Mouse (Mus musculus) myocyte (in vitro differentiated cells): ENCODE results near the gene Cog1.

ENCODE experiments used
- E2F4 ChIP-seq: IDR thresholded peaks from one replicate; pipeline ENCODE4 v1.6.1; 2011; ENCODE audit warnings: mild to moderate bottlenecking, control low read depth, moderate library complexity; ENCODE audit not compliant: insufficient read depth
- POLR2A ChIP-seq: IDR thresholded peaks from one replicate; pipeline ENCODE4 v1.6.1; 2011; ENCODE audit warnings: low read depth, mild to moderate bottlenecking, control low read depth, moderate library complexity; ENCODE audit not compliant: insufficient read length
- POLR2AphosphoS2 ChIP-seq: IDR thresholded peaks from one replicate; pipeline ENCODE4 v1.6.1; 2011; ENCODE audit warnings: low read depth, control low read depth; ENCODE audit not compliant: insufficient read length
- USF1 ChIP-seq: IDR thresholded peaks from one replicate; pipeline ENCODE4 v1.6.1; 2011; ENCODE audit warnings: low read depth, mild to moderate bottlenecking, control low read depth, moderate library complexity

GRCm38 (mm10) chr11:113667704-113668103 is 18.7 kb downstream of the Cog1 start:
- TF ChIP-seq POLR2A, result no peak
- no peak for TF ChIP-seq POLR2AphosphoS2
- no peak for TF ChIP-seq USF1
- TF ChIP-seq E2F4, result no peak
